Mouse (Mus musculus) megakaryocyte, adult 5-6 weeks (primary cell): Measurements from ENCODE around the gene Sgf29. TPM values are rescaled to one million over a fixed set of nuclear protein-coding genes. Genes with fewer than 3 reads are reported as not detected.

Experiments
- ATAC-seq: 2 replicates; pipeline ENCODE4 v1.8.0; 2016; ENCODE audit warnings: mild to moderate bottlenecking, inconsistent platforms; ENCODE audit not compliant: poor library complexity, severe bottlenecking
- total RNA-seq, 2 experiments: library from RNA; stranded (forward) in 1 of 2; stranded (reverse) in 1 of 2; fragments of 153-499, 151-499 nt in 1 of 2; fragments of 221-1000, 200-1000 nt in 1 of 2; gene quantifications; 2 replicates each; pipeline versions ENCODE4 v1.2.3 to v1.2.4; 2015 to 2017

Gene Sgf29
- total RNA-seq, 2 experiments from 2014 or later: 35.5 to 42.1 TPM

DNA sequence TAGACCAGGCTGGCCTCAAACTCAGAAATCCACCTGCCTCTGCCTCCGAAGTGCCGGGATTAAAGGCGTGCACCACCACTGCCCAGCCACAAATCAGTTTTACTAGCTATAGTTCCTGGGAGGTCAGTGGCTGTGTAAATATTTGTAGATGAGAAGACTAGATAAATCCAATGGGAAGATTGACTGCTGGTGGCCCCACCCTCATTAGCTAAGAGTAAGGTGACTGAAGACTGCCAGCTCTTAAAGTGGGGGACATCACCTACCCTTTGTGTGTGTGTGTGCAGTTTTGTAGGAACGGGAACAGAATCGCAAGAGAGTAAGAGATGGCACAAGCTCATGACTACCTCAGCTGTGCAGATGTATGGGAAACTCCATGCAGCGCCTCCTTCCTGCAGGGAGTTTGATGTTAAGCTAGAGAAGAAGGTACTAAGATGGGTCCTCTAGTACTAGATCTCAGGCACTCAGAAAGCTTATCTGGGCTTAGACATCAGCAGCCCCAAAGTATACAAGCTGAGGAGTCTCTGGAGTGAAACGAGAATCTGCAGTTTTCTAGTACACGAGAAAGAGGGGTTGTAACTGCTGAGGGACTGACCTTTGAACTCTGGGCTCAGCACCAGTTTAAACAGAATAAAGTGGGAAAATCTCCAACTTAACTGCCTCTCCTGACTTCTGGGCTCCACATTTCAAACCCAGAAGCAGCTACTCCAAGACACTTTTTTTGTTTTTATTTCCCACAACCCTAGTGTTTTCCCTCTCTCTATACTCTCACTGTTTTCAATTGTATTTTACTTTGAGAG, 29.6 kb downstream of the Sgf29 start:
- no peak for ATAC-seq

GRCm38 (mm10) chr7:126679683-126680082, 30.6 kb downstream of the Sgf29 start:
- ATAC-seq: no peak

DNA sequence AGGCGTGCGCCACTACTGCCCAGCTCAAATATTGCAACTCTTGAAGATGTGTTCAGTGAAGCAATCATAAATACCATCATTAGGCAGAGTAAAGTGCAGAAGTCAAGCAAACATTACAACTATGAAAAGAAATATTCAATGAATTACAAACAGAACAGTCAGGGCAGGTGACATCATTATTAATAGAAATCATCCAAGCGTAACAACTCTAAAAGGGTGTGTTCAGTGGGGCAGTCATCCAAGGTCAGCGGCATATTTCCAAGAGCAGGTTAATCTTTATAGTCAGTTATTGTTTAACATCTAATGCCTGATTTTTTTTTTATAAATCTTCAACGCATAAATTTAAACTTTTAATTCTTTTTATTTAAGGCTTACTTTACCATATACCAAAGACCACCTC, 32.1 kb downstream of the Sgf29 start:
- no peak for ATAC-seq

GRCm38 (mm10) chr7:126688156-126688555, 39.0 kb downstream of the Sgf29 start:
- peak; percentile 68 for ATAC-seq

- ATAC-seq: no peak
Observed at GRCm38 (mm10) chr7:126689021-126689420, 39.9 kb downstream of the Sgf29 start.

- no peak for ATAC-seq
Observed at GRCm38 (mm10) chr7:126690737-126691136, 41.6 kb downstream of the Sgf29 start.

DNA sequence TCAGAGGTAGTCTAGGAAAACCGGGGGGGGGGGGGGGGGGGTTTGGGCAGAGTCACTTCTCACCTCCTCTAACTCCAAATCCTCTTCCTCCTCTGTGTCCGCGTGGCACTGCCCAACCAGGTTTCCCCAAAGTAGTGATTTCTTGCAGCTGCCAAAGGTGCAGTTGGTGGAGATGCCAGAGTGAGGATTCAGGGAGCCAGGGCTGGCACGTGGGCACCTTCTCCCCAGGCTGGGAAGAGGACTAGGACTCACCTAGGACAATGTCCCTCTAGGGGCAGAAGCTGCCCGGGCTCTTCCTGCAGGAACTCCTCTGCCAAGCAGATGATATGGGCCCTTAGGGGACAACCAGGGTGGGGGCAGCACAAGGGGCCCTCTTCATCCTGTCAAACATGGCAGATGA, 42.6 kb downstream of the Sgf29 start:
- ATAC-seq: no peak

GRCm38 (mm10) chr7:126692426-126692825, 43.3 kb downstream of the Sgf29 start:
- ATAC-seq: no peak

- peak; percentile 26; the same call in 1 of the 2 replicates for ATAC-seq
Observed at GRCm38 (mm10) chr7:126693256-126693655, 44.1 kb downstream of the Sgf29 start.

- ATAC-seq: no peak
Observed at GRCm38 (mm10) chr7:126693781-126694180, 44.7 kb downstream of the Sgf29 start.

GRCm38 (mm10) chr7:126694441-126695051, 45.4 kb downstream of the Sgf29 start:
- no peak for ATAC-seq

GRCm38 (mm10) chr7:126695210-126695611, 46.1 kb downstream of the Sgf29 start, which contains the start of gene Bola2:
Bola2 (plus strand) TSS chr7:126695401.
- ATAC-seq: peak; percentile 66

- ATAC-seq: peak; percentile 83
Observed at GRCm38 (mm10) chr7:126695631-126696207, 46.6 kb downstream of the Sgf29 start, which contains the start of gene Slx1b. Slx1b (minus strand) TSS chr7:126695784.

DNA sequence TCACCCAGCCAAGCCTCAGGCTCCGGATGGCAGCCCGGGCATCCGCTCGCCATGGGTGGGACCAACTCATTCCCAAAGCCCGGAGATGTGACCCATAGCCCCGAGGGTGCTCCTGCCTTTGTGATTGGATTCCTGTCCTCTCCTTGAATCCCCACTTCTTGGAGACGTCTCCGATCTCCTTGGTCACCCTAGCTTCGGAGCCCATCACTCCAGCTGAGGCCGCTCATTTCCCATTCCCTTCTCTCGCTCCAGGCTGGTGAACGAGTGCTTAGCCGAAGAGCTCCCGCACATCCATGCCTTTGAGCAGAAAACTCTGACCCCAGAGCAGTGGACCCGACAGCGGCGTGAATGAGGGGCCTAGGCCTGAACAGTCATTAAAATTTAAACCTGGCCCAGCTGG, 47.2 kb downstream of the Sgf29 start:
- ATAC-seq: no peak

DNA sequence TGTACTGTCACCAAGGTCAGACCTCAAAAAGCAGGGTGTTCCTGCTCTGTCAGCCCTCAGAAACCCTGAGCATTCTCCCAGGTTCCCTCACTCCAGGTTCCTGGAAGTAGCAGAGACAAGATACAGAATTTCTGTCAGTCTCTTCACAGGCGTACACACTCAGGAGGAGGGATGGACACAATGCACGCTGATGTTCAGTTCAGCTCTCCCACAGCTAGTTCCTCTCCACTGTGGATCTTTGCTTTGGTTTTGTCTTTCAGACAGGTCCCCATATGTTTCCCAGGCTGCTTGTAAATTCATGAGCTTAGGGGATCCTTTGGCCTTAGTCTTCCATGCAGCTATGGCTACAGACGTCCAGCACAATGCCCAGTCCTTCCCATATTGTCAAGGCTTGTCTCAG, 47.8 kb downstream of the Sgf29 start:
- ATAC-seq: no peak

- no peak for ATAC-seq
Observed at GRCm38 (mm10) chr7:126697838-126698237, 48.7 kb downstream of the Sgf29 start.

DNA sequence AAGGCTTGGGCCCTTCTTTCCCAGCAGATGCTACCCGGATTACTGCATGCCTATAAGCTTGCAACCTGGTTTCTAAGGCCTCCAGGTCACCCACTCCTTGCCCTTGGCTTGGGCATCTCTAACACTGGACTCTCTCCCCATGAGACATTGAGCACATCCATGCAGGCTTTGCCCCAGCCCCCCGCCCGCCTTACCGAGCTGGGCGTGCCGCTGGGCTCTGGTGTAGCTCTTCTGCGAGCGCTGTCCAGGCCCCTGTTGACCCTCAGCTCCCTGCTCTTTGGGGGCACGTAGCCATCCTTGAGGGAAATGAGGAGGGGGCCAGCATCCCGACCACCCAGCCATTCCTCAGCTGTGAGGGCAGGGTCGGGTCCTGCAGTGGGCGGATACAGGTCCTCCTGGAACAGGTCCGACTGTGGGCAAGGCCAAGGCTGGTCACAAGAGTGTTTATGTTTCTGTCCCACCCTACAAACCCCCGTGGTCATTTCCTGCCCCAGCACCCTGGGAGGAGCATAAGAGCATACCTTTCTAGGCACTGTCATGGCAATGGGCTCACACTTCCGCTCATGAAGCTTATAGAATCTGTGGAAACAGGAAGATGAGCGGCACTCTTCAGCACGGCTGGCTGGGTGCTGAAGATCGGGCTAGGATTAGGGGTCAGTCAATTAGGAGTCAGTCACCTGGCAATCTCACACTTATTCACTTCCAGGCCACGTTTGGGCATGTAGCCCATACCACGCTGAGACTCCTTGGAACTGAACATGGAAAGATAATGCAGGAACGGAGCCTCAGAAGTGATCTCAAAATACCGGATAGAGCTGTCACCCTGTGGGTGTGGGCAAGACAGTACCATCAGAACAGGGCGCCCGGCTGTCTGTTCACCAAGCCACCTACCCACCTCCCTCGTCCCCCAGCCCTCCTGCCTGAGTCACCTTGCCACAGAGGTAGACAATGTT, 51.2 kb downstream of the Sgf29 start:
- ATAC-seq: no peak

DNA sequence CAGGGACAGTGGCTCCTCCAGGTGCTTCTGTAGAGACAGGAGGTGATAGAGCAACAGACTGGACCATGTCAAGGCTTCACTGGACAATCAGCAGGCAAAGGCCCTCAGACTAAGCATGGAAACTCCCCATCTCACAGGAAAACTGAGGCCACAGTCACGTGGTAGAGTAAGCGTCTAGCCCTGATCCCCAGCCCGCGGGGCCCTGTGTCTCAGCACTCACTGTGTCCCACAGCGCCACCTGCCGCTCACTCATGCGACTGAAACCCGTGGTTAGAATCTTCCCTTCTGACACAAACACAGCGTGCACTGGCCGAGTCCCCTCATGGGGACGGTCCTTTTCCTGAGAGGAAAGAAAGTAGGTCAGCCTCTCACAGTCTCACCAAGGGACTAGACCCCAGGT, 52.0 kb downstream of the Sgf29 start:
- peak; percentile 40 for ATAC-seq

DNA sequence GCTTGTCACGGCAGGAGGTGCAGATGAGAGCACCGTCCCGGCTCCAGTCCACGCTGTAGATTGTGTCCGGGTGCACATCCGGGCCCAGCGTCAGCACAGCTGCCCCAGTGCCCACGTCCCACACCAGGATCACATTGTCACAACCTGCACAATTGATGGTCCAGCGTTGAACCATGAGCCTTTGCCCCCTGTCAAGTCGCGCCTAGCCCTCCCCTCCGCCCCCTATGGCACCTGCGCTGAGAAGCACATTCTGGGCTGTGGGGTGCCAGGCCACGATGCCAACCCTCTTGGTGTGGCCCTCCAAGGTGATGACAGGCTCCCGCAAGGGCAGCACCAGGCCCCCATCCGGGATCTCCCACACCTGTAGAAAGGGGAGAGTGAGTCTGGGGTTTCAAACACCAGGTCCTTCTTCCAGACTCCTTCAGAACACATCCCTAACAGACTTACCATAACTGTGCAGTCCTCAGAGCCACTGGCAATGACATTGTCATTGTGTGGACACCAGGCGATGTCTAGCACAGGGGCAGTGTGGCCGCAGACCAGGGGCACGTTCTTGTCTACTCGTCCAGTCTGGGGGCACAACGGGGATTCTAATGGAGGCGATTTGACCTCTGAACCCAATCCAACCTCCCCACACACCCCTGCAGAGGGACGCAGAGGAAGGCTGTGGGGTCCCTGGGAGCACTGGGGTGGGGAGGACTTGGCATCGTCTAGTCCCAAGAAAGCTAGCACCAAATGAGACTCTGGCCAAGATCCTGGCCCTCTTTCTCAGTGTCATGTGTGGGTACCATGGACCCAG, 52.6 kb downstream of the Sgf29 start:
- no peak for ATAC-seq

DNA sequence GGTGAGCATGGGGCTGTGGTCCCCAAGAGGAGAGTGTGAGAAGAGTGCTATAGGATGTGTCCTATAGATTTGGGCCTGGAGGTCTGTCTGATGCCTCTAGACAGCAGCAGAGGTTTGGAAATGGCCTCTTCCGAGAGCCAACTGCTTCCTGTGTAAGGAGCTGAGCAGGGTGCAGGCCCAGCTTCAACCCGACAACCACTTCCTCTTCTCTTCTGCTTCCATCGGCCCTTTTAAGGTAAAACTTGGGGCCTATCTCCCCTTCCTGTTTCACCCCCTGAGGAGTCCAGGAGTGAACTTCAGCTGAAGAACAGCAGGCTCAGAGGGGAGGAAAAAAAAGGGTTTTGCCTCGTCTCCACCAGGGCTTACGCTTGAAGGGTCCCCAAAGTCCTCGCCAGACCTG, 53.2 kb downstream of the Sgf29 start:
- ATAC-seq: peak; percentile 47
